Mouse (Mus musculus) hindbrain, embryonic 10.5 days (tissue): ENCODE results near the gene Trim15. TPM values are rescaled to one million over a fixed set of nuclear protein-coding genes. Genes with fewer than 3 reads are reported as not detected.
"Not testable (repeated sequence)": the region's sequence is repeated elsewhere in the genome, so short reads cannot be mapped to it uniquely, and the experiment has no call there.

Experiments
- DNase-seq: peaks from one replicate; pipeline ENCODE4 v3.0.0-alpha.2; 2017; ENCODE audit warnings: low spot score
- H3K27ac ChIP-seq: fragments of 300-500 bp; sonication (generic); 2 replicates; pipeline ENCODE4 v1.5.1; 2016; ENCODE audit warnings: mild to moderate bottlenecking, moderate library complexity
- H3K27me3 ChIP-seq: fragments of 300-500 bp; sonication (generic); 2 replicates; pipeline ENCODE4 v1.6.1; 2016; ENCODE audit warnings: mild to moderate bottlenecking; ENCODE audit not compliant: poor library complexity, insufficient read depth, severe bottlenecking
- H3K36me3 ChIP-seq: fragments of 300-500 bp; sonication (generic); 2 replicates; pipeline ENCODE4 v1.6.1; 2016; ENCODE audit warnings: mild to moderate bottlenecking, moderate library complexity
- H3K4me1 ChIP-seq: fragments of 300-500 bp; sonication (generic); replicated peaks from 2 replicates; pipeline ENCODE4 v1.6.1; 2016; ENCODE audit warnings: mild to moderate bottlenecking
- H3K4me3 ChIP-seq: fragments of 300-500 bp; sonication (generic); 2 replicates; pipeline ENCODE4 v1.5.1; 2016; ENCODE audit warnings: mild to moderate bottlenecking, moderate library complexity
- H3K9me3 ChIP-seq: fragments of 300-500 bp; sonication (generic); 2 replicates; pipeline ENCODE4 v1.6.1; 2016; ENCODE audit warnings: mild to moderate bottlenecking, moderate library complexity
- WGBS: fragments of 180-500 bp; shearing (Covaris S2); methylation state at CpG from one replicate; pipeline ENCODE4 v1.1.7; 2016; 5-methylcytosine and 5-hydroxymethylcytosine counted together
- polyA plus RNA-seq: library from polyadenylated mRNA; unstranded; fragments of >200 nt; fragmentation: Nextera tagmentation; extraction: Ambion mirVana; gene quantifications from 2 replicates; pipeline ENCODE4 v1.2.1, GENCODE M21; 2016

Trim15 gene
- polyA plus RNA-seq, 1 experiment from 2014 or later = 0.14 TPM

DNA sequence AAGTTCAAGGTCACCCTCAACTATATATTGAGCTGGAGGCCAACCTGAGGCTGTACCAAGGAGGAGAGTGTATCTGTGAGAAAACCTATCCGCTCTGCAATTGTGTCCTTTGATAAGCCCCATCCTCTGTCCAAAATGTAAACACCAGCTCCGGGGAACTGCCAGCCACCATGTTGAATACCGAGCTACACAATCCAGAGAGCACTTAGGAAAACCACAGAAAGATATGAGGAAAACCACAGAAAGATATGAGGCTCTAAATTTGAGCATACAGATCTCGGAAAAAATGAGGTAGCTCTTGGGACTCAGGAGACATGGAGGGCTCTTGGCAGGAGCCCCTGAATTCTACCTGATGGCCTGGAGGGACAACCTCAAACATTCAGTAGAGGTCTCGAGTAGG, 26.4 kb upstream of the Trim15 start:
- WGBS = 80% methylated on average over 5 of the region's 5 CpGs
- no peaks in the 10 kb centered on the region for H3K36me3 ChIP-seq

DNA sequence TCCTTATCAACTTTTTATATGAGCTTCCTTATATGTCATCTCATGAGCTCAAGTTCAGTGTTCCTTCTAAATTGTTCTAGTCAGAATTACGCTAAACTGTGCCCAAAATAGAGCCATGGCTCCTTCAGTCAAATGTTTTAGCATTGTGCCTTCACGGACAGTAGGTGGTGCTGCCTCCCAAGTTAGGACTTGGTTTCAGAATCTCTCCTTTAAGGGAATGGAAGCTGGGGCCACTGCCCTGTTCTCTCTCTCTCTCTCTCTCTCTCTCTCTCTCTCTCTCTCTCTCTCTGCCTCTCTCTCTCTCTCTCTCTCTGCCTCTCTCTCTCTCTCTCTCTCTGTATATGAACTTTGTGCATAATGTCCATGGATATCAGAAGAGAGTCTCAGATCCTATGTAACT, 25.4 kb upstream of the Trim15 start:
- Histone ChIP-seq H3K4me3 (no peak overlapping the region), H3K27me3 (no peaks in the 10 kb centered on the region), H3K9me3 (no peaks in the 10 kb centered on the region), H3K27ac (no peak overlapping the region), H3K4me1 (no peaks in the 10 kb centered on the region), H3K36me3 (no peaks in the 10 kb centered on the region)
- DNase-seq = peak; percentile 34
- whole genome bisulfite sequencing = 19% methylated on average over 2 of the region's 2 CpGs

More for the DNA sequence above, 26.4 kb upstream of the Trim15 start:
- H3K4me3 ChIP-seq = no peak overlapping the region
- H3K4me1 ChIP-seq = no peaks in the 10 kb centered on the region
- DNase-seq = no peak
- no peaks in the 10 kb centered on the region for H3K27me3 ChIP-seq
- no peak overlapping the region for H3K27ac ChIP-seq
- no peaks in the 10 kb centered on the region for H3K9me3 ChIP-seq

DNA sequence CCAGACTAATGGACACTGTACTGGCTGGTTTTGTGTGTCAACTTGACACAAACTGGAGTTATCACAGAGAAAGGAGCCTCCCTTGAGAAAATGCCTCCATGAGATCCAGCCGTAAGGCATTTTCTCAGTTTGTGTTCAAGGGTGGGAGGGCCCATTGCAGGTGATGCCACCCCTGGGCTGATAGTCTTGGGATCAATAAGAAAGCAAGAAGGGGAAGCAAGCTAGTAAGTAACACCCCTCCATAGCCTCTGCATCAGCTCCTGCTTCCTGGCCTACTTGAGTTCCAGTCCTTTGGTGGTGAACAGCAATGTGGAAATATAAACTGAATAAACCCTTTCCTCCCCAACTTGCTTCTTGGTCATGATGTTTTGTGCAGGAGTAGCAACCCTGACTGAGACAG, 24.5 kb upstream of the Trim15 start:
- H3K4me3 ChIP-seq, H3K4me1 ChIP-seq, DNase-seq, H3K27me3 ChIP-seq, H3K9me3 ChIP-seq, H3K36me3 ChIP-seq, H3K27ac ChIP-seq: not testable (repeated sequence)
- WGBS = 100% methylated on average over 1 of the region's 1 CpGs

DNA sequence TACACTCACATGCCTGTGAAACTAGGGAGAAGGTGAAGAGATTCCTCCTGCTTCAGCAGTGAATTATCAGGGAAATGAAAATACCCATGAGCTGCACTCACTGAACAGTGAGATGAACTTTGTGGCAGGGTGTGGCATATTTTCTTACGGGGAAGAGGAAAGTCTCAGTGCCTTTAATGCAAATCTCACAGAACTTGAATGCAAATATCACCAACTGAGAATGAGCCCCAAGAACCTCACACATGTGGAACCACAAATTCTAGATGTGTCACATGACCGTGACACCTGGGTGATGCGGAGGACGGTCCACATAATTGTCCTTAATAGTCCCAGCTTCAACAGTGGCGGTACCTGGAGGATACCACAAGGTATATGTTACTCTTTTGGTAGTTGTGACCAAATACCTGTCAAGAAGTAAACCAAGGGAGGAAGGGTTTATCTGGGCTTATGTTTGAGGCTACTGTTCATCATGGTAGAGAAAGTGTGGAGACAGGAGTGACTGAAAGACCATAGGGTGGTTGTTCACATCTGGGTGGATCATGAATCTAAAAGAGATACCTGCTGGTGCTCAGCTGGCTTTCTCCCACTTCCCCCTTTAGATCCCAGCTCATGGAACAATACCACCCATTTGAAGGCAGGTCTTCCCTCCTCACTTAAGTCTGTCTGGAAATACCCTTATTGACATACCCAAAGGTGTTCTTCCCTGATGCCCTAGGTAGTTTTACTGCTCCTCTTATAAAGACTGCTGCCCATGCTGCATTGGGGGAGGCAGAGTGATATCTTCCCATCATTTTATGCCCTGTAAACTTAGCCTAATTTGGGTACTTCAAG, 23.3 kb upstream of the Trim15 start, which contains the start of gene Trim40:
Gene Trim40, minus strand, starts transcription at position 51 of the 831 bp plus-strand sequence.
- H3K27me3 ChIP-seq = no peaks in the 10 kb centered on the region
- no peak for DNase-seq
- no peak within 1 kb of the TSS for H3K4me3 ChIP-seq
- no peaks in the 10 kb centered on the region for H3K36me3 ChIP-seq
- H3K4me1 ChIP-seq = no peaks in the 10 kb centered on the region
- H3K27ac ChIP-seq = no peak within 1 kb of the TSS
- 86% methylated on average over 5 of the region's 5 CpGs for WGBS
- no peaks in the 10 kb centered on the region for H3K9me3 ChIP-seq

DNA sequence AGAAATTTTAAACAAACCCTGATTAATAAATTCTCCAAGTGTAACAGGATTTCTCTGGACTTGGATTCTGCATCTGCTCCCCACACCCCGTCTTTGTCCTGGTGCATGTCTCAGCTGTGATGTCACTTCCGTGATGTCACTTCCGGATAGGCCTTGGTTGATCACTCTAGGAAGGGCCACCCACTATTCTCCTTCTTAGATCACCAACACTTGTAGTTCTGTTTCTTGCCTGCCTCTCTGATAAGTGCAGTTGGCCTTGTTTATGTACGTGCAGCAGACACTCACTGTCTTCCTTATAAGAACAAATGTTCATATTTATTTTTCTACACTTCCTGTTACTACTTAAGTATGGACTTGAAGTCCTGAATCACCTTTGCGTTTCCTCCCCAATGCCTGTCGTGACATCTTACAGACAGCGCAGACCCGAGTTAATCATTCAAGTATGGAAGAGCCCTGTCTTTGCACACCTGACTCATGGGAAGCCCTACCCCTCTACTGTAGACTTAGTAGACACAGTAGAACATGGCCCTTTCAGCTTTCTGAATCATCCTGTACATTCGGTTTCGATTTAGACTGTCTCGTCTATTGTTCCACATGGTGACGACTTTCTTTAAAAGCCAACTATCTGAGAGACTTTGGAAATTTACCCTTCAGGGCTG, 18.3 kb upstream of the Trim15 start:
- no peaks in the 10 kb centered on the region for H3K4me1 ChIP-seq
- H3K36me3 ChIP-seq = no peaks in the 10 kb centered on the region
- no peak for DNase-seq
- H3K9me3 ChIP-seq = no peaks in the 10 kb centered on the region
- no peak overlapping the region for H3K27ac ChIP-seq
- 95% methylated on average over 12 of the region's 12 CpGs for WGBS
- H3K27me3 ChIP-seq = no peaks in the 10 kb centered on the region
- no peak overlapping the region for H3K4me3 ChIP-seq

DNA sequence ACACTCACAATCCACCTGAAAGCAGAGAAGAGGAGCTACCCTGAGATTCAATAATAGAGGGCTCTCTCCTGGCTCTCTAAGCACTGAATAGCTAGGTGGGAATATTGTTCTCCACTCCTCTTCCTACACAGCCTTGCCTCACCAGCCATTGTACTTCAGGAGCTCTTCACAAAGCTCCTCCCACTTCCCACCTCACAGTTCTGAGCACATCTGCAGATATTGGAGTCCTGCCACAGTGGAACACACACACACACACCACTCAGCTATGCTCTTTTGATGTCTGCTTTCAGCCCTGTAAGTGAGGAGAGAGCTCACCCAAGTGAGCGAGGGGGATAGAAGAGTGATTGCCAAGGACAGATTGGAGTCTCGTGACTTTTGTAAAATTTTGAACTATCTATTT, 16.3 kb upstream of the Trim15 start:
- H3K4me1 ChIP-seq = no peaks in the 10 kb centered on the region
- no peaks in the 10 kb centered on the region for H3K9me3 ChIP-seq
- H3K4me3 ChIP-seq = no peak overlapping the region
- no peaks in the 10 kb centered on the region for H3K36me3 ChIP-seq
- no peak for DNase-seq
- no peaks in the 10 kb centered on the region for H3K27me3 ChIP-seq
- 86% methylated on average over 2 of the region's 2 CpGs for WGBS
- H3K27ac ChIP-seq = no peak overlapping the region

DNA sequence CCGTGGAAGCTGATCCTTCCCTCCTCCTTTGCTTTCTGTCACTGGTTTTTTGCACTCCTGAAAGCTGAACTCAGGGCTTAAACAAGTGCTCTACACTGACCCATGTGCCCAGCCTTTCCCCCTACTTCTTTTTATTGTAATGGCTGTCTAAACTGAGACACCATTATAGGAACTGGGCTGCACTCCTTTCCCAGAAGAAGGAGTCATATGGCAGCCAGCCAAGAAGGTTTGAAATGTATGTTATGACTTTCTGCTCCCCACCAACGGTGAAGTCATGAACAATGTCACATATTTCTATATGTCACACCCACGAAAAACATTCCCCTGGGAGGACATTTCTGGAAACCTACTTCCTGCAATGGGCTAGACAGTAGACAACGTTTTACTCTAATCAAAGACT, 7.6 kb upstream of the Trim15 start:
- Histone ChIP-seq H3K36me3 (no peaks in the 10 kb centered on the region), H3K4me1 (no peaks in the 10 kb centered on the region), H3K9me3 (no peaks in the 10 kb centered on the region), H3K4me3 (no peak overlapping the region), H3K27ac (no peak overlapping the region), H3K27me3 (no peaks in the 10 kb centered on the region)
- WGBS = 72% methylated on average over 4 of the region's 4 CpGs
- no peak for DNase-seq

DNA sequence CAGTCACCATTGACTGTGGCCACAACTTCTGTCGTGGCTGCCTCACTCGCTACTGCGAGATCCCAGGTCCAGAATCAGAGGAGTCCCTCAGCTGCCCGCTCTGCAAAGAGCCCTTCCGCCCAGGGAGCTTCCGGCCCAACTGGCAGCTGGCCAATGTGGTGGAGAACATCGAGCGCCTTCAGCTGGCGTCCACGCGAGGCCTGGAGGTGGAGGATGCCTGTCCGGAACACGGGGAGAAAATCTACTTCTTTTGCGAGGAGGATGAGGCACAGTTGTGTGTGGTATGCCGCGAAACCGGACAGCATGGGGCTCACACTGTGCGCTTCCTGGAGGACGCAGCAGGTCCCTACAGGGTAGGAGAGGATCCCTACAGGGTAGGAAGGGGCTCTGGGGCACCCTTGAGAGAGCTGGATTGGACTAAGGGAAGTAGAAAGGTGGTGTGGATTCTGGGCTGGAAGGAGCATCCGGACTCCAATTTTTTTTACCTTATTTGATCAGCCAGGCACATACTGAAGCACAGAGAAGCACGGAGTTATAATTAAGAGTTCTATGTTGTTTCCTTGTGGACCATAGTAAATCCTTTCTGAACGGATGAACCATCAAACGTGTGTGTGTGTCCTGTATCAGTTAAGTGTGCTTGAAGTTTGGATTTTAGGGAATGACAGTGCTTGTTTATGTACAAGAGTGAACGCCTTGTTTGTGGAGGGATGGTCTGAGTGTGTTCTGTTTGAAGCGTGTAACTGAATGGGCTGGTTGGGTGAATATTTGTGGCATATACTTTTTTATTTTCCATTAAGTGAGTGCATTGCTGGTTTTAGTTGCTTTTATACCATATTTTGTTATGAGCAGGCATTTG, 3.2 kb upstream of the Trim15 start:
- WGBS = 83% methylated on average over 25 of the region's 25 CpGs
- H3K4me3 ChIP-seq = no peak overlapping the region
- H3K36me3 ChIP-seq = no peaks in the 10 kb centered on the region

DNA sequence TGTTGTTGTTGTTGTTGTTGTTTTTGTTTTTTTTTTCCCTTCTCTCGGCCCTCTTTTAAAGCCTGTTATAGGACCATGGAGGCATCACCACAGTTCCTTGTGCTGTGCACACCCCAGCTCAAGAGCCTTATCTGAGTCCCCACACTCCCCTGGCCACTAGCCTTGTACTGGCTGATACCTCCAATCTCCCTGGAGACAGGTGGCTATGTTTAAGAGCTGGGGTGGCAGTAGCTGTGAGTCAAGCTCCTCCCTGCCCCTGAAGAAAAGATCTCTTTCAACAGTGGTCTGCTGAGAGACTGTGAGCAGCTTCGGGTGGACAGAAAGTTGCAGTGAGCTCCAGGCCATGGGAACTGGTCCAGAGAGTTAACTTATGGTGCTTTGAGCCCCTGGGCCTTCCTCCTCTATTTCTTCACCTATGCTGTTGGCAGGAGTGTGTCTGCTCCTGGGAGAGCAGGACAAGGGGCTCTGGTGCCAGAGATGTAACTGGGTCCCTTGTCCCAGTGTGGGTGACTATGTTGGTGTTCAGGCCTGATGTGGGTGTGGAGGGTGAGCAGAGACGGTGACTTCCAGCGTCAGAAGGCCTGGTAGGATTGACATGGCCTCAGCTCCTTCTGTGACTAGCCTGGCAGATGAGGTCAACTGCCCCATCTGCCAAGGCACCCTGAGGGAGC, 2.4 kb upstream of the Trim15 start, which contains the start of gene Trim10:
Gene Trim10, plus strand, starts transcription at position 291 of the 671 bp plus-strand sequence.
- Histone ChIP-seq H3K4me3 (no peak within 1 kb of the TSS), H3K36me3 (no peaks in the 10 kb centered on the region), H3K27ac (peak within 1 kb of the TSS; percentile 25; the same call in 1 of the 2 replicates), H3K4me1 (peaks cover 9% of the 10 kb centered on the region), H3K27me3 (peaks cover 22% of the 10 kb centered on the region), H3K9me3 (no peaks in the 10 kb centered on the region)
- WGBS = 81% methylated on average over 4 of the region's 4 CpGs
- DNase-seq = no peak

More for the DNA sequence above, 3.2 kb upstream of the Trim15 start:
- Histone ChIP-seq H3K27me3 (peaks cover 22% of the 10 kb centered on the region), H3K27ac (0 out of 2 replicates have a peak overlapping the region, but pooled peaks have one; percentile 25), H3K9me3 (no peaks in the 10 kb centered on the region), H3K4me1 (peaks cover 9% of the 10 kb centered on the region)
- DNase-seq = no peak

DNA sequence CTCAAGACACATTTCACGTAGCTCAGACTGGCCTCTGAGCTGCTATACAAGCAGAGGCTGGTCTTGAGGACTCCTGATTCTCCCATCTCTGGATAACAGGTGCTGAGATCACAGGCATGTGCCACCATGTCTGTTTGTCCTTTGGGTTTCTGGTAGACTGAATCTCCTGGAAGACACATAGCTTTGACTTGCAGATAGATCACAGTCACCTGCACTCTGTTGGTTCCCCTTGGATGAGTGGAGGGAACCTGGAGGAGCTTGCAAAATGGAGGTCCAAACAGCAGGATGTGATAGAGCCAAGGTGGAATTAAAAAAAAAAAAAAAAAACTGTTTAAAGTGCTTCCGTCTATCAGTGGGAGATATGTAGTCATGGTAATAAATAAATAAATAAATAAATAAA, 1.8 kb upstream of the Trim15 start:
- Histone ChIP-seq H3K4me1 (peaks cover 9% of the 10 kb centered on the region), H3K36me3 (no peaks in the 10 kb centered on the region), H3K9me3 (no peaks in the 10 kb centered on the region), H3K4me3 (no peak overlapping the region), H3K27me3 (peaks cover 22% of the 10 kb centered on the region), H3K27ac (no peak overlapping the region; the same call in 1 of the 2 replicates)
- no peak for DNase-seq
- 80% methylated on average over 2 of the region's 2 CpGs for WGBS

DNA sequence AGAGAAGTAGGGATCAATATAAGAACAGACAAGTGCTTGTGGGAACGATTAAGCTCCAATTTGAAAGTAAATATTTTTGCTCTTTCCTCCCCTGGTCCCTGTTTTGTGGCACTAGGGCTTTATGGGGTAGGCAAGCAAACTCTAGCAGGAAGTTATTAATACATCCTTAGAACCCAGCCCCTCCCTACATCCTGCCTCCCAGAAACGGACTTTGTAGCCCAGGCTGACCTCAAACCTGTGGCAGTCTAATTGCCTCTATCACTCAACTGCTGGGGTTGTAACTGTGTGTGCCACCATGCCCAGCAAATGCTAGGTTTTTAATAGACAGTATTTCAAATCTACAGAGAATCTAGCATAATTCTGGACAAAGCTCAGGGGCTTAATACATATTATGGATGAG, 5.3 kb downstream of the Trim15 start:
- 76% methylated on average over 2 of the region's 2 CpGs for WGBS
- Histone ChIP-seq H3K36me3 (peaks cover 34% of the 10 kb centered on the region), H3K27me3 (peaks cover 8% of the 10 kb centered on the region), H3K4me3 (no peak overlapping the region), H3K4me1 (peaks cover 2% of the 10 kb centered on the region), H3K9me3 (no peaks in the 10 kb centered on the region), H3K27ac (no peak overlapping the region)
- DNase-seq = no peak

DNA sequence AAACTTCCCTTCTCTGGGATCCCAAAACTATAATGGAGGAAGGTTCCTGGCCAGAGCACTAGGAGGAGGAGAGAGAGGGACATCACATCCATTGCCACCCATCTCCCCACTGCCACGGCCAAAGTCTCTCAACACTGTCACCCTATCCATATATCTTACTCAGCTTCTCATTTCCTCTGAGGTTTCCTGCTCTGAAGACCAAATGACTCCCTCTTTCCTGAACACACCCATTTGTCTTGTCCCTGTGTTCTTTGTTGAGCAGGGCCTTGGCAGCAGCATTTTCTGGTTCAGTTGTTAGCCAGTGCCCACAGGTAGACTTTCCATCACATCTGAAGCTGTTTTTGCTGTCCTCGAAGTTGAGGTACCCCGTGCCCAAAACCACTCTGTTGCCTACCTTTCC, 8.8 kb downstream of the Trim15 start:
- H3K4me3 ChIP-seq = no peak overlapping the region
- H3K27ac ChIP-seq = no peak overlapping the region
- H3K36me3 ChIP-seq = peaks cover 66% of the 10 kb centered on the region
- H3K27me3 ChIP-seq = no peaks in the 10 kb centered on the region
- H3K9me3 ChIP-seq = no peaks in the 10 kb centered on the region
- H3K4me1 ChIP-seq = no peaks in the 10 kb centered on the region
- 92% methylated on average over 3 of the region's 3 CpGs for WGBS
- no peak for DNase-seq
